Mouse (Mus musculus): ENCODE measurements around the gene Stat5a.

Stat5a gene

DNA sequence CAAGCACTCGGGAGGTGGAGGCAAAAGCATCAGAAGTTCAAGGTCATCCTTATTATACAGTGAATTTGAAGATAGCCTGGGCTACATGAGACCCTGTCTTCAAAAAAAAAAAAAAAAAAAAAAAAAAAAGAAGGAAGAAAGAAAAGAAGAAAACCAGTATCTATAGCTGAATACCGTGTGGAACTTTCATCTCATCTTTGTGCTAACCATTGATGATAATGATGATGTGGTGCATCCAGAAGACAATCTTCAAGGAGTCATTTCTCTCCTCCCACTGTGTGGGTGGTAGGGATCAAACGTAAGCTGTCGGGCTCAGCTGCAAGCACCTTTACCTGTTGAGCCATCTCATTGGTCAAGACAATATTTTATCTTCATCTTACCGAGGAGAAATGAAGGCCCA is 58.9 kb downstream of the Stat5a start:
- TF ChIP-seq GATA4 (IDR thresholded peaks at IDR 0.05; ENCODE audit: insufficient replicate concordance, low read length) = no peak

DNA sequence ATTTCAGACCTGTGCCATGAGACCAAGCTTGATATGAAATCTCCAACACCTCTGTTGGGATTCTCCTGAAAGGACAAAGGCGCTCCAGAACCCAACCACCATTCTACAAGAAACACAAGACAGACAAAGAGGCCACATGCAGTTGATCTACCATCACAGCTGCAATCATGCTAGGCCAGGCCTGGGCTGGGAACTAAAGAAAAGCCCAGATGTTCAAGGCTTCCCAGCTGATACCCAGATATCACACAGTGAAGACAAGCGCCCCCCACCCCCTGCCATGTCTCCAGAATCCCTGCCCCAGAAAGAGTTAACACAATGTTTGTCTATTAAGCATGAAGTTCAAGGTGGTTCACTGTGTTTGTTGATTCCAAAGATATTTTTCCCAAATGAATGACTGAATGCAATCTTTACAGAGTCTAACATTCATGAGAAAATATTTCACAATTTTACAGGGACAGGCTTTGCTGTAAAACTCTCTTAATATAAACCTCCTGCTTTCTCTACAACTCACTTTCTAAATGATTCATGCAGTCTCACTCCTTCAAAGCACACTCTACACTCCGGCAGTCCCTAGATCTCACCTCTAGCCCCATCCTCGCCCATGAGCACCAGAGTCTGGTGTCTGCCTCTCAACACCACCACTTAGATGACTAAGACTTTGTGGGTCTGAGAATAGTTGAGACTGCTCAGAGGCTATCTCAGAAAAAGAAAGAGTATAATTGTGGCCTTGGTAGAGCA is 61.9 kb downstream of the Stat5a start:
- TF ChIP-seq GATA4 (IDR thresholded peaks at IDR 0.05; ENCODE audit: insufficient replicate concordance, low read length) = no peak

DNA sequence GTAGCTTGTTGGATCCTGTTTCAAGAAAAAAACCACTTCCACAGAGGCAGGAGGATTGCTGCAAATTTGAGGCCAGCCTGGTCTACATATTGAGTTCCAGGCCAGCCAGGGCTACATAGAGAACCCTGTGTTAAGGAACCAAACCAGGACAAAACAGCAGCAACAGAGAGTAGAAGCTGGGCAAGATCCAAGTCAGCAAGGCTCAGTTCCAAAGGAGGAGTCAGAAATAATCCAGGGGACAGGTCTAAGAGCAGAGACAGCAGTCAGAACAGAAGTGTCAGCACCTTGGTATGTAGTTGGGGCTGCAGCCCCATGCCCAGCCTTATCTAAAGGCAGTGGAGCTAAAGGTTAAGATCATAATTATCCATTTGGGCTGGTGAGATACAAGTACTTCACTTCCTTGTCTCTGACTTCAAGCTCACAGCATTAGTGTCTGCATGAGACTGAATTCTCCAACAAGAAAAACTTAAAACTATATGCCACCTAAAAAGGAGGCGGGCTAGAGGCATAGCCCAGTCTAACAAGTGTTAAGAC is 65.3 kb downstream of the Stat5a start:
- TF ChIP-seq GATA4 (IDR thresholded peaks at IDR 0.05; ENCODE audit: insufficient replicate concordance, low read length) = no peak

DNA sequence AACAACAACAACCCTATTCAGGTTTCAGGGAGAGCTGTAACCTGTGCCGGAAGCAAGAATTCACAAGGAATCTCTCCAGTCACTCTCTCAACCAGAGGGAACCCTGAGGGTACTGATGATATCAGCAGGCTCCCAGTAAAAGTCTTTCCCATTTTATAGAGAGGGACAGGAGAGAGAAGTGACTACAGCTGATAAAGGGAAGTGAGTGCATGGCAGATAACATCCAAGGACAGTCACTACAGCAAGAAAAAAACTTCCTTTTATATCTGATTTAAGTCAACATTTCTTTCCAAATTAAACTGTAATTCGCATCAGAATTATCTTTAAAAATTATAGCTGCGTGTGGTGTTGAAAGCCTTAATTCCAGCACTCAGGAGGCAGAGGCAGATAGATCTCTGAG is 68.2 kb downstream of the Stat5a start:
- no peak for TF ChIP-seq GATA4 (IDR thresholded peaks at IDR 0.05; ENCODE audit: insufficient replicate concordance, low read length)

DNA sequence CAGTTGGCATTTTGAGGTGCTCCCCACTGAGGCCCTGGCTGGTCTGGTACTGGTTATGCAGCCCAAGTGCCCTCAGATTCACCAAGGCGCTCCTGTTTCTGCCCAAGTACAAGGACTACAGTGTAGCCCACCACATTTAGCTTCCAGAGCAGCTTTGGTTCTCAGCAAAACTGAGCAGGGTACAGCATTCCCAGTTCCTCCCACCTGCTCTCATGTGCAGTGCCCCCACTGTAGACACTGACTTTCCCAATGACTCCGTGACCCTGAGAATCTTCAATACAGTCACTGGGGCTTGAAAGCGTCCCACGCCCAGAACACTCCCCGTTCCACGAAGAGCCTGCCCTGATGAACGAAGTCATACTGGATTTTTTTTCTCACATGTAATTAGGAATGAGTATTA is 71.5 kb downstream of the Stat5a start:
- no peak for TF ChIP-seq GATA4 (IDR thresholded peaks at IDR 0.05; ENCODE audit: insufficient replicate concordance, low read length)

DNA sequence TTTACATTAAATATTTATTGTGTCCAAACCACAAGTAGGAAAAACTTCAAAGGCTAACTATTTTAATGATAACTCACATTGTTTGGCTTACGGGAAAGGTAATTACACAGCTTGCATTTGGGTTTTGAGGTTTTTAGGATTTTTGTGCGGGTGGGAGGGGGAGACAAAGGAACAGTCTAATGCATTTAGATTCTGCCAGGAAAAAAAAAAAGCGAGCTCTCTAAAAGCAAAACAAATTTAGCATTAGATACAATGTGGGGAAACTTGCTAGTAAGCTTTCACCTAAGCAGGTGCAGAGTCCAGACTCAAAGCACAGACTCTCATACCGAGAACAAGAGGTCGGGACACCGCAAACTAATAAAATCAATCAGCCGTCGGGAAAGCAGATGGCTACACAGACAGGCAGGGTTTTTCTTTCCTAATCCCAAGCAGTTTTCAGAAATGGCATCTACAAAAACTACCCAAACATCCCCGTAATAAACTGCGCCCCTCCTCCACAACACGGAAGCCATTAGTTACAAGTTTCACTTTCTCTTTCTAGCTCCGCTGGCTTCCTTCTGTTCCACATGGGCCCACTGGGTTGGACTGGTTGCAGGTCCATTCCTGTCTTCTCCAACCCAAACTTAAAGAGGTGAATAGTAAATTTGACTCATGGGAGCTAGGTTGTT is 72.2 kb downstream of the Stat5a start:
- TF ChIP-seq GATA4 (IDR thresholded peaks at IDR 0.05; ENCODE audit: insufficient replicate concordance, low read length) = no peak
